Mouse (Mus musculus): Measurements from ENCODE around the gene Ehd2. TPM values are rescaled to one million over a fixed set of nuclear protein-coding genes. Genes with fewer than 3 reads are reported as not detected.

Ehd2 gene
- total and polyA plus RNA-seq, 3 experiments = 0.15 to 0.38 (median 0.33) TPM

DNA sequence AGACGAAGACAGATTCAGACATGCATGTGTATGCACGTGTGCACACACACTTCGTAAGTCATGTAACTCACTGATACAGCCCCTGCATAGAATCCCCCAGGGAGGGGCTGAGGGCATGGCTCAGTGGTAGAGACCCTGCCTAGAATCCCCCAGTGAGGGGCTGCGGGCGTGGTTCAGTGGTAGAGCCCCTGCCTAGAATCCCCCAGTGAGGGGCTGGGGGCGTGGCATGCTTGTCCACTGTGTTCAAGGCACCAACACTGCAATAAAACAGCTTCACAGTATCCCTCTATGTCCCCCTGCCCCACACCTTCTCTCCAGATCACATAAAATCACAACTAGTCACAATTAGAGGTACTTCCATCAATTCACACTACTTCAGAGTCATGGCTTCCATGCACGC lies 5.6 kb downstream of the Ehd2 start:
- Histone ChIP-seq H3K36me3 (replicated peaks) (no peaks in the 10 kb centered on the region), H3K4me3 (ENCODE audit: low read depth, low read length) (no peak overlapping the region), H3K4me1 (ENCODE audit: insufficient read depth, low read depth, low read length) (peaks cover 16% of the 10 kb centered on the region), H3K27me3 (ENCODE audit: insufficient read depth, low read length) (peaks cover 56% of the 10 kb centered on the region), H3K9me3 (replicated peaks) (no peaks in the 10 kb centered on the region)
- TF ChIP-seq GATA2 (IDR thresholded peaks at IDR 0.05; ENCODE audit: borderline replicate concordance, low read depth, low read length) = no peak
- TF ChIP-seq TAL1 (conservative IDR thresholded peaks at IDR 0.05; ENCODE audit: low read depth, low read length) = no peak
- TF ChIP-seq GATA1 (IDR thresholded peaks at IDR 0.05; ENCODE audit: borderline replicate concordance, low read length) = no peak
- TF ChIP-seq POLR2AphosphoS5 (IDR thresholded peaks at IDR 0.05; ENCODE audit: insufficient replicate concordance, low read depth, low read length) = no peak
- TF ChIP-seq CTCF (IDR thresholded peaks at IDR 0.05; ENCODE audit: low read depth, low read length) = no peak
- ATAC-seq (ENCODE audit: extremely low read depth, insufficient number of reproducible peaks, low FRiP score, poor library complexity, severe bottlenecking) = no peak
- no peak for DNase-seq (ENCODE audit: low spot score)

DNA sequence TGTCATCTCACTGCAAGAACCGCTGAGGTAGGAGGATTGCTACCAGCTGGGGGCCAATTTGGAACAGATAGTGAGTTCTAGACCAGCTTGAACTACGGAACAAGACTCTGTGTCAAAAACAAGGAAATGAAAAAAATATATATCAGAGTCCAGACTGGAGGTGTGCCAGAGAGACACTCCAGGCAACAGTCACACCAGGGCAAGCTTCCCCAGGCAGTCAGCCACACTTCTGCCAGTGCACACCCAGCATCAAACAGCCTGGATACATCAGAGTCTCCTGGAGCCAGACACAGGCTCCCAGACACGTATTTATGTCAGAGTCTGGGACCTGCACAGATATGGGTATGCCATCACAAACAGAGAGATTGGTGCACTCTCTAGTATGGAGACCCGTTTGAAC lies 6.1 kb downstream of the Ehd2 start:
- H3K9me3 ChIP-seq (replicated peaks) = no peaks in the 10 kb centered on the region
- H3K4me1 ChIP-seq (ENCODE audit: insufficient read depth, low read depth, low read length) = peaks cover 13% of the 10 kb centered on the region
- H3K36me3 ChIP-seq (replicated peaks) = no peaks in the 10 kb centered on the region
- no peak overlapping the region for H3K4me3 ChIP-seq (ENCODE audit: low read depth, low read length)
- peaks cover 53% of the 10 kb centered on the region for H3K27me3 ChIP-seq (ENCODE audit: insufficient read depth, low read length)
- DNase-seq (ENCODE audit: low spot score) = no peak
- TF ChIP-seq CTCF (IDR thresholded peaks at IDR 0.05; ENCODE audit: low read depth, low read length) (no peak), TAL1 (conservative IDR thresholded peaks at IDR 0.05; ENCODE audit: low read depth, low read length) (no peak), GATA2 (IDR thresholded peaks at IDR 0.05; ENCODE audit: borderline replicate concordance, low read depth, low read length) (no peak), POLR2AphosphoS5 (IDR thresholded peaks at IDR 0.05; ENCODE audit: insufficient replicate concordance, low read depth, low read length) (no peak), GATA1 (IDR thresholded peaks at IDR 0.05; ENCODE audit: borderline replicate concordance, low read length) (no peak)
- ATAC-seq (ENCODE audit: extremely low read depth, insufficient number of reproducible peaks, low FRiP score, poor library complexity, severe bottlenecking) = no peak

DNA sequence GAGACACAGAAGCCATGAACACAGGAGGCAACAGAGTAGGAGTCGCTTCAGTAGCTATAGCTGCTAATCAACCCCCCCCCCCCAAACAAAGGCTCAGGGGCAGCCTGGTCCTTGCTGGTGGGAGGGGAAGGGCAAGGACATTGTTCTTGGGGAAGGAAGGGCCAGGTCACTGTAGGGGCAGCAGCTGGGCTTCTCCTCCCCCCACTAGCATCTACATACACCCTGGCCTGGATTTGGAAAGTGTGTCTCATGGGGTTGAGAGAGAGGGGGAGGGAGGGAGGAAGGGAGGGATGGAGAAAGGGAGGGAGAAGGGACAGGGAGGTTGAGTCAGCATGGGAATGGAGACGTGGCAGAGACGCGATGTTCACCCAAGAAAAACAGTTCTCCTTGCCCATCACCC lies 6.7 kb downstream of the Ehd2 start:
- no peak for DNase-seq (ENCODE audit: low spot score)
- Histone ChIP-seq H3K36me3 (replicated peaks) (no peaks in the 10 kb centered on the region), H3K4me3 (ENCODE audit: low read depth, low read length) (no peak overlapping the region), H3K27me3 (ENCODE audit: insufficient read depth, low read length) (peaks cover 56% of the 10 kb centered on the region), H3K9me3 (replicated peaks) (no peaks in the 10 kb centered on the region), H3K4me1 (ENCODE audit: insufficient read depth, low read depth, low read length) (peaks cover 11% of the 10 kb centered on the region)
- no peak for ATAC-seq (ENCODE audit: extremely low read depth, insufficient number of reproducible peaks, low FRiP score, poor library complexity, severe bottlenecking)
- TF ChIP-seq GATA2 (IDR thresholded peaks at IDR 0.05; ENCODE audit: borderline replicate concordance, low read depth, low read length) (no peak), TAL1 (conservative IDR thresholded peaks at IDR 0.05; ENCODE audit: low read depth, low read length) (no peak), POLR2AphosphoS5 (IDR thresholded peaks at IDR 0.05; ENCODE audit: insufficient replicate concordance, low read depth, low read length) (no peak), GATA1 (IDR thresholded peaks at IDR 0.05; ENCODE audit: borderline replicate concordance, low read length) (no peak), CTCF (IDR thresholded peaks at IDR 0.05; ENCODE audit: low read depth, low read length) (no peak)

DNA sequence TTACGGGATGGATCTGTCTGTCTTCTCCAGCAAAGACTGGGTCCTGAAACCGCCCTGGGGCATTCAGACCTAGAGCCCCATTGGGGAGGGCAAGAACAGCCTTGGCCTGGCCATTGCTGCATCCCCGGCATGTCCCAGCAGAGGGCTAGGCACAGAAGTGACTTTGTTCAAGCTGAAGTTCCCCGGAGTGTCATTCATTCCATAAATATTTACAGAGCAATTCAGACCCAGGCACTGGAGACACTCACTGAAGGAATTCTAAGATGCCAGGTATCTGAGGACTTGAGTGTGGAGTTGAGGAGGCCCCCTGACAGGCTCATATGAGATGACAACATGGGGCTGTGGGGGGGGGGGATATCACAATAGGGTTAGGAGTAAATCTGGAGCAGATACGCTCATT lies 11.2 kb downstream of the Ehd2 start:
- Histone ChIP-seq H3K36me3 (replicated peaks) (no peaks in the 10 kb centered on the region), H3K27me3 (ENCODE audit: insufficient read depth, low read length) (peaks cover 46% of the 10 kb centered on the region), H3K4me1 (ENCODE audit: insufficient read depth, low read depth, low read length) (peaks cover 17% of the 10 kb centered on the region), H3K4me3 (ENCODE audit: low read depth, low read length) (no peak overlapping the region), H3K9me3 (replicated peaks) (peaks cover 3% of the 10 kb centered on the region)
- ATAC-seq (ENCODE audit: extremely low read depth, insufficient number of reproducible peaks, low FRiP score, poor library complexity, severe bottlenecking) (no peak), DNase-seq (ENCODE audit: low spot score) (no peak)
- TF ChIP-seq GATA2 (IDR thresholded peaks at IDR 0.05; ENCODE audit: borderline replicate concordance, low read depth, low read length) (no peak), GATA1 (IDR thresholded peaks at IDR 0.05; ENCODE audit: borderline replicate concordance, low read length) (no peak), POLR2AphosphoS5 (IDR thresholded peaks at IDR 0.05; ENCODE audit: insufficient replicate concordance, low read depth, low read length) (no peak), CTCF (IDR thresholded peaks at IDR 0.05; ENCODE audit: low read depth, low read length) (no peak), TAL1 (conservative IDR thresholded peaks at IDR 0.05; ENCODE audit: low read depth, low read length) (no peak)

DNA sequence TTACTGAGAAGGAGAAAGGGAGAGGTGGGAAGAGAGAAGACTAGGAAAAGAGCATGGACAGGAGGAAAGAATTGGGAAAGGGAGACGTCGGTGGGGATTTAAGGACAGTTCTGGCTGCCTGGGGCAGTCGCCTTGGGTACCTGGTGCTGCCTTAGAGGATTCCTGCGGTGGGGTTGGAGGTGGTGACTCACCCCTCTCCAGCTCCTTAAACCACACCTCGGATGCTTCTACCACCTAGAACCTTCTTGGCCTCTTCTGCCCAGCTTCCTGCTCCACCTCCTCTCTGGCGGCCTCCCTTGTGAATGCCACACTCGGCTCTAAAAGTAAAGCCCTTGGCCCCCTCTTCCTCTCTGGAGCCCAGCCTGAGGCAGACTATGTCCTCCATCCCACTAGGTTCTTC lies 11.9 kb downstream of the Ehd2 start:
- no peak for ATAC-seq (ENCODE audit: extremely low read depth, insufficient number of reproducible peaks, low FRiP score, poor library complexity, severe bottlenecking)
- DNase-seq (ENCODE audit: low spot score) = no peak
- Histone ChIP-seq H3K27me3 (ENCODE audit: insufficient read depth, low read length) (peaks cover 46% of the 10 kb centered on the region), H3K4me1 (ENCODE audit: insufficient read depth, low read depth, low read length) (peaks cover 20% of the 10 kb centered on the region), H3K36me3 (replicated peaks) (no peaks in the 10 kb centered on the region), H3K9me3 (replicated peaks) (peaks cover 3% of the 10 kb centered on the region), H3K4me3 (ENCODE audit: low read depth, low read length) (no peak overlapping the region)
- TF ChIP-seq TAL1 (conservative IDR thresholded peaks at IDR 0.05; ENCODE audit: low read depth, low read length) (no peak), POLR2AphosphoS5 (IDR thresholded peaks at IDR 0.05; ENCODE audit: insufficient replicate concordance, low read depth, low read length) (no peak), CTCF (IDR thresholded peaks at IDR 0.05; ENCODE audit: low read depth, low read length) (no peak), GATA2 (IDR thresholded peaks at IDR 0.05; ENCODE audit: borderline replicate concordance, low read depth, low read length) (no peak), GATA1 (IDR thresholded peaks at IDR 0.05; ENCODE audit: borderline replicate concordance, low read length) (no peak)

DNA sequence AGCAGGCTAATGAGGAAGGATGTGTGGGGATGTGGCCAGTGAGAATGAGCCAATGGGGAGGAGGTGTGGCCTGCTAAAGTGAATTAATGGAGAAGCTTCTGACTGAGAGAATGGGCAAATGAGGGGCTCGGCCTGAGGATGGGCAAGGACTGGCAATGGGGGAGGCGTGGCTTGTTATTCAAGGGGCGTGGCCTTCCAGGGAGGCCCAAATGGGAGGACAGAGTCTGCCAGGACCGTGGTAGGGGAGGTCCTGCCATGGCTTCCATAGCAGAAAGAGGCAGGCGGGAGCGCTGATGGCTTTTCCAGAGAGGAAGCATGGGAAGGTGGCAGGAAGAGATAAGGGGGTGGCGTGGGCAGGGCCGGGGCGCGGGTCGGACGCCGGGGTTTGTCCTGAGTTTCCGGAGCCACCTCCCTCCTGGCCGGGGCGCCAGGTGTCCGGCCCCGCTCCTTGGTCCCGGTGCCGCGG lies 12.4 kb downstream of the Ehd2 start:
- no peak for DNase-seq (ENCODE audit: low spot score)
- TF ChIP-seq GATA2 (IDR thresholded peaks at IDR 0.05; ENCODE audit: borderline replicate concordance, low read depth, low read length) (no peak), POLR2AphosphoS5 (IDR thresholded peaks at IDR 0.05; ENCODE audit: insufficient replicate concordance, low read depth, low read length) (no peak), CTCF (IDR thresholded peaks at IDR 0.05; ENCODE audit: low read depth, low read length) (no peak), GATA1 (IDR thresholded peaks at IDR 0.05; ENCODE audit: borderline replicate concordance, low read length) (no peak), TAL1 (conservative IDR thresholded peaks at IDR 0.05; ENCODE audit: low read depth, low read length) (no peak)

More for the DNA sequence above, 12.4 kb downstream of the Ehd2 start:
- peaks cover 3% of the 10 kb centered on the region for H3K9me3 ChIP-seq (replicated peaks)
- no peak for ATAC-seq (ENCODE audit: extremely low read depth, insufficient number of reproducible peaks, low FRiP score, poor library complexity, severe bottlenecking)
- H3K36me3 ChIP-seq (replicated peaks) = no peaks in the 10 kb centered on the region
- H3K4me1 ChIP-seq (ENCODE audit: insufficient read depth, low read depth, low read length) = peaks cover 25% of the 10 kb centered on the region
- H3K4me3 ChIP-seq (ENCODE audit: low read depth, low read length) = no peak overlapping the region
- peaks cover 48% of the 10 kb centered on the region for H3K27me3 ChIP-seq (ENCODE audit: insufficient read depth, low read length)
